Mouse (Mus musculus) urinary bladder, adult 2 months (tissue): Measurements from ENCODE around the gene Arhgef1. TPM values are rescaled to one million over a fixed set of nuclear protein-coding genes. Genes with fewer than 3 reads are reported as not detected.

Experiments
- polyA plus RNA-seq: library from polyadenylated mRNA; depleted of rRNA; stranded (reverse); fragments of >200 nt; gene quantifications from 2 replicates; pipeline ENCODE4 v1.2.3, GENCODE M21; 2012; rRNA removed

Arhgef1 gene
- polyA plus RNA-seq, 1 experiment, result 180 TPM

Other genes starting within 250 kb of the Arhgef1 start
- not detected in 2 replicates for gene Tex101, start 226.2 kb upstream of the Arhgef1 start, polyA plus RNA-seq
- not detected in 2 replicates for gene BC049730, start 193.7 kb upstream of the Arhgef1 start, polyA plus RNA-seq
- gene Gm4763, start 176.0 kb upstream of the Arhgef1 start, polyA plus RNA-seq, result not detected in 2 replicates
- gene Cd177, start 142.6 kb upstream of the Arhgef1 start, polyA plus RNA-seq, result 0.04 and 0.07 TPM in 2 replicates
- not detected in 2 replicates for gene Ceacam10, start 125.7 kb upstream of the Arhgef1 start, polyA plus RNA-seq
- gene Gm9844, start 40.7 kb upstream of the Arhgef1 start, polyA plus RNA-seq, result 10.7 and 12.1 TPM in 2 replicates
- gene Lypd4, start 33.0 kb upstream of the Arhgef1 start, polyA plus RNA-seq, result not detected in 2 replicates
- gene Dmrtc2, start 32.9 kb upstream of the Arhgef1 start, polyA plus RNA-seq, result not detected in 2 replicates
- gene Rps19, start 18.5 kb upstream of the Arhgef1 start, polyA plus RNA-seq, result 1,077 and 1,084 TPM in 2 replicates
- 0.65 and 0.74 TPM in 2 replicates for gene Cd79a, start 5.5 kb upstream of the Arhgef1 start, polyA plus RNA-seq
- not detected in 2 replicates for gene Gm4881, start 41.6 kb downstream of the Arhgef1 start, polyA plus RNA-seq
- gene Rabac1, start 69.8 kb downstream of the Arhgef1 start, polyA plus RNA-seq, result 367 and 429 TPM in 2 replicates
- 0.51 and 0.93 TPM in 2 replicates for gene Atp1a3, start 103.0 kb downstream of the Arhgef1 start, polyA plus RNA-seq
- 30.7 and 34.7 TPM in 2 replicates for gene Grik5, start 169.4 kb downstream of the Arhgef1 start, polyA plus RNA-seq
- gene Zfp574, start 169.7 kb downstream of the Arhgef1 start, polyA plus RNA-seq, result 23.1 and 27.7 TPM in 2 replicates